Mouse (Mus musculus) layer of hippocampus, adult 2 months (tissue): ENCODE measurements around the gene Sgpp1. TPM values are rescaled to one million over a fixed set of nuclear protein-coding genes. Genes with fewer than 3 reads are reported as not detected.

Source experiments
- DNase-seq, 2 experiments: peaks; one replicate each; pipeline ENCODE4 v3.0.0; 2022; ENCODE audit warnings: low spot score in 2 of 2
- H3K27ac ChIP-seq: fragments of 200-600 bp; 2 replicates; pipeline ENCODE4 v1.8.1; 2022
- H3K4me3 ChIP-seq: fragments of 200-600 bp; 2 replicates; pipeline ENCODE4 v1.8.1; 2022; ENCODE audit warnings: mild to moderate bottlenecking
- CTCF ChIP-seq: fragments of 200-600 bp; conservative IDR thresholded peaks from 2 replicates; pipeline ENCODE4 v1.8.1; 2022; ENCODE audit warnings: antibody characterized with exemption, mild to moderate bottlenecking, moderate library complexity
- total RNA-seq, 2 experiments: library from RNA; stranded (reverse); gene quantifications; 2 replicates each; pipeline ENCODE4 v1.2.3; 2021

Gene Sgpp1
- total RNA-seq, 2 experiments from 2014 or later: 28.9 to 32.2 TPM

DNA sequence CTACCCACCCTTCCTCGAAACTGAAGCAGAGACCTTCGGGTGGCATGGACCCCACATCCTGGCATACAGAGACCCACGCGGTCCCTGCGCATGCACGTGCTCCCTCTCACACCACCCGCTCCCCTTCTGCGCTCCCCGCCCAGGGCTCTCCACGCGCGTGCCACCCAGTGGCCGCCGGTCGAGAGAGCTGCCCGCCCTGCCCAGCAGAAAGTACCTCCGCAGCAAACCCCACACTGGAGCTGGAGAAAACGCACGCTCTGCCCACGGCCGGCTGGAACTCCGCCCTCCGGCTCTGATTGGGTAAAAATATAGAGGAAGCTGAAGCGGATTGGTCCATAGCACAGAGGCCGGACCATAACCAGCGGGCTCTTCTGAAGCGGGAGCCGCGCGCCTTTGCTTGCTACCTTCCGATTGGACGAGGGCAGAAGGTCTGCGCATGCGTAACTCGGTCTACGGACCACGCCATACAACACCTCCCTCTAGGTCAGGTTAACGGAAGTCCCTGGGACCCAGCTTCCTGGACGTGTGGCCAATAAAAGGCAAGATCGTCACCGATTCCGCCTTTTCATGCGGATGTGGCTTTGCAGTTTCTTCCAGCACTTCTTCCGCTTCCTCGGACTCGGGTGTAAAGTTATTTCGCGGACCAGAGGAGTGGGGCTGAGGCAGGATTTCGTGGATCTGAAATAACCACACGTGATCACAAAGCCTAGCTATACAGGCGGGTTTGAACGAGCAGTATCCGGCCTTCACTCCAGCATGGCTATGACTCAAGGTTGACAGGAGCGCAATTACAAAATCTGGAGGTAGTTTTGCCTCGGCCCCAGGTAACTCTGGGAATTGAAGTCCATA is 66.0 kb downstream of the Sgpp1 start, which contains the start of gene Wdr89:
Gene Wdr89, minus strand, starts transcription at position 280 of the 849 bp plus-strand sequence.
- peak within 1 kb of the TSS; percentile 88 for H3K27ac ChIP-seq
- H3K4me3 ChIP-seq: peak within 1 kb of the TSS; percentile 69
- TF ChIP-seq CTCF: peak; percentile 60
- DNase-seq: peak; percentile 97 to 100

DNA sequence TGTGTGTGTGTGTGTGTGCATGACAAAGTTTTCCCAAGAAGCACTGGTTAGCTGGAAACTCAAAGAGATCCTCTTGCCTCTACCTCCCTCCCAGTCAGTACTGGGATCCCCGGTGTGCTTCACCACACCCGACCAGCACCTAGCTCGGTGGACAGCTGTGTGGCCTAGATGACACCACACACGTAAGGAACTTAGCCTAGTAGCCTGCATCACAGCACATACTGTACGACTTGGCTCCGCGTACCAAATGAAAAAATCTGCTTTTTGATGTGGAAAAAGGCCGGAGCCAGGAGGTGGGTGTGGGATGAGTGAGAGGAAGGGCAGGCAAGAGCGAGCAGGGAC is 66.6 kb downstream of the Sgpp1 start:
- peak overlapping the region; percentile 67 for H3K4me3 ChIP-seq
- no peak for TF ChIP-seq CTCF
- H3K27ac ChIP-seq: peak overlapping the region; percentile 88
- DNase-seq: no peak

DNA sequence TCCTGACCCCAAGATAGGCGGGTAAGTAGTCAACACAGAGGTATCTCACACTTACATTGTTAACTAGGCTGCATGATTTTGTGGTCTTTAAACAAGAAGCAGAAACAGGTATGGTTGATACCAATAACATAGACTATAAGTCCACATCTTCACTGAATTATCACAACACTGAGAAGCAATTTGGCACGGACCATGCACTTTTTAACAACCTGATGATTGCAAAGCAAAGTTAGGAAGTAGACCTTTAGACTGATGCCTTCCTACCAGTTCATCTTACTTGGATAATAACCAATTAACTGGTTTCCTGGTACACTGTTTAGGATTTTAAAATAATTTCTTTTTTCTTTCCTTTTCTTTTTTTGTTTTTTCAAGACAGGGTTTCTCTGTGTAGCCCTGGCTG is 67.3 kb downstream of the Sgpp1 start:
- H3K27ac ChIP-seq: no peak overlapping the region
- no peak for TF ChIP-seq CTCF
- DNase-seq: no peak
- no peak overlapping the region for H3K4me3 ChIP-seq

DNA sequence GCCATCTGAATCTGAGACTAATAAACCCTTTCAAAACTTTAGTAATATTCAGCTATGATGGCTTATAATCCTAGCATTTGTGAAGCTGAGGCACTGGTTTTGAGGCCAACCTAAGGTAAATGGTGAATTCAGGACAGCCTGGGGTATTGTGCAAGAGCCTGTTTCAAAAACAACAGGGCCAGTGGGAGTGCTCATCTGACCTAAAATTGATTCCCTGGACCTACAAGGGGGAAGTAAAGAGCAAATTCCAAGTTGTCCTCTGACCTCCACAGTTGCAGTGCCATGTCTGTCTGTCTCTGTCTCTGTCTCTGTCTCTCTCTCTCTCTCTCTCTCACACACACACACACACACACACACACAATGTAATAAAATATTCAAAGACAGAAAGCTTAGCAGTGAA is 68.6 kb downstream of the Sgpp1 start:
- no peak for DNase-seq
- no peak overlapping the region for H3K27ac ChIP-seq
- TF ChIP-seq CTCF: no peak
- H3K4me3 ChIP-seq: no peak overlapping the region

DNA sequence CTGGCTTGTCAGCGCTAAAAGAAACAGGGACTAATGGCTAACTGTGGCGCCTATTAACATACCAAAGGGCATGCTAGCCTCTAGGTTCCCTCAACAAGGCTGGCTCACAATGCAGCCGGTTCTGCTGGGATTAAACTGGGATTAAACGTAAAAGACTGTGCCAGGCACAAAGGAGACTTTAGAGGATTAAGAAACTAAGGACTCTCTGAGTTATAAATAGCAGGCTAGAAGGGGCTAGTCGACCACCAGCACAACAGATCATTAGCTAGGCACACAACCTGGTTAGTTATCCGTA is 71.1 kb downstream of the Sgpp1 start:
- no peak for TF ChIP-seq CTCF

More for the DNA sequence above, 71.1 kb downstream of the Sgpp1 start:
- H3K4me3 ChIP-seq: no peak overlapping the region
- DNase-seq: no peak
- no peak overlapping the region for H3K27ac ChIP-seq

Other genes starting within 250 kb of the Sgpp1 start
- 10 to 100 TPM; 79.1 to 80.1 TPM for gene Ppp2r5e, start 139.5 kb downstream of the Sgpp1 start, total RNA-seq
- gene Wdr89, start 66.2 kb downstream of the Sgpp1 start, total RNA-seq: 1 to 10 TPM; 3.2 to 3.6 TPM
- 10 to 100 TPM; 25.2 to 26.8 TPM for gene Syne2, start 82.4 kb upstream of the Sgpp1 start, total RNA-seq